Mouse (Mus musculus): ENCODE results near the gene Foxc2.

Gene Foxc2

DNA sequence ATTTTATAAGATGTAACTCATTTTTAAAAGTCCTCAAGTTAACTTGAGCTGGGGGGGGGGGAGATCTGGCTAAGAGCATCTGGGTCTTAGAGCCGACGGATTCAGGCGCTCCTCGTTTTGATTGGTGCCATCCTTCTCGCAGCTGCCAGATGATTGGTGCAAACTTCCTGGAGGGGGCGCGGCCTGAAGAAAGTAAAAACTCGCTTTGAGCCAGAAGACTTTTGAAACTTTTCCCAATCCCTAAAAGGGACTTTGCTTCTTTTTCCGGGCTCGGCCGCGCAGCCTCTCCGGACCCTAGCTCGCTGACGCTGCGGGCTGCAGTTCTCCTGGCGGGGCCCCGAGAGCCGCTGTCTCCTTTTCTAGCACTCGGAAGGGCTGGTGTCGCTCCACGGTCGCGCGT lies at the start of gene Foxc2:
TSS of gene Foxc2 (plus strand) at position 224 of the 400 bp plus-strand sequence.
- WGBS, result 3% methylated on average over 25 of the region's 25 CpGs

GRCm38 (mm10) chr8:121071454-121071853 lies 44.5 kb upstream of the Foxc2 start:
- WGBS, result 9% methylated on average over 12 of the region's 12 CpGs

GRCm38 (mm10) chr8:121072406-121073130 lies 43.4 kb upstream of the Foxc2 start:
- WGBS, result 30% methylated on average over 11 of the region's 11 CpGs

DNA sequence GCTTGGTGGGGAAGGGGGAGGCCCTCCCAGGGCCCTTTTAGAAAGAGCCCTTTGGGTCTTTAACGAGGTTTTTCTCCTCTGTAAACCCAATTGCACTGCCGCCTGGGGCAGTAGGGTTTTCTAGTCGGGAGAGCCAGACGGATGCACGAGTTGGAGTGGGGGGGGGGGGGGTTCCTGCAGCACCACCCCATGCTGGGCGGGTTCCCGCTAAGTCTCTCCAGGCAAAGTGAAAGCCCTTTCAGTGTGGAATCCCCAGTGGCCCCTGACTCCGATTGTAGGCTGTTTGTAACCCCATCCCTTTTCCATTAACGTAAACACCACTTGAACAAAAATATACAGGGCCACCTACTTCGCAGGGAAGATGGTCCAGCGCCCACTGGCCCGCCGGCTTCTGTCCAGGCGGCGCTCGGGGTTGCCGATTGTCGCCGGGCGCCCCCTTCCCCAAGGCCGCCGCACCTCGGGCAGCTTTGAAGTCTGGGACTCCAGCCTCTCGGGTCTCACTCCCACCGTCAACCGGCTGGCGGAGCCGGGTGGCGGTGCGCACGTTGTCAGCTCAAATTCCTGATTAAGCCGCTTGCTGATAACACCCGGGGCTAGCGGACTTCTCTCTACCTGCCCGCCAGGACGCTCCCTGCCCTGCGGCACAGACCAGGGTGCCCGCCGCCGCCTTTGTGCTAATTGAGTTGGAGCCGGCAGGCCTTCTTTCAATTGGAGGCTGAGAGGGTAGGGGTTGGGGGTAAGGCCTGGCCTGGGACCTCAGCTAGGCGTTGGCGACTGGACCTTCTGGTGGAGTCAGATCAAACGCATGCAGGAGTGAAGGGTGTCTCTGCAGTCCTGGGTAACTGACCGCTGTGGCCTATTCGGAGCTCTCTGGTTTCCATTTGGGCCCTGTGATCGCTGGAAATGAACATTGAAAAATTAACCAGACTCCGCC lies 42.5 kb upstream of the Foxc2 start:
- 6% methylated on average over 48 of the region's 48 CpGs for WGBS

GRCm38 (mm10) chr8:121074108-121074847 lies 41.7 kb upstream of the Foxc2 start:
- WGBS, result 18% methylated on average over 15 of the region's 15 CpGs

DNA sequence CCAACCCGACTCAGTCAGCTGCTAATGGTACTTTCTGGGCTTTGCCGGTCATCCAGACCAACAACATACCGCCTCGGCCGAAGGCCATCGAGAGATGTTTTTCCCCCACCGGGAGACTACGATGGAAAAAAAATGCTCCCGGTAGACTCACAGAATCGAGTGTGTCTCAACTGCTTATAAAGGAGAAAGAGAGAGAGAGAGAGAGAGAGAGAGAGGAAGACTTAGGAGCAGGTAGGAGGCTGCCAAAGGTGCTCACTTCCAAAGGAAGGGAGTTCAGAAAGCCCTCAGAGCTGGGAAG lies 41.2 kb upstream of the Foxc2 start:
- WGBS, result 5% methylated on average over 10 of the region's 10 CpGs

DNA sequence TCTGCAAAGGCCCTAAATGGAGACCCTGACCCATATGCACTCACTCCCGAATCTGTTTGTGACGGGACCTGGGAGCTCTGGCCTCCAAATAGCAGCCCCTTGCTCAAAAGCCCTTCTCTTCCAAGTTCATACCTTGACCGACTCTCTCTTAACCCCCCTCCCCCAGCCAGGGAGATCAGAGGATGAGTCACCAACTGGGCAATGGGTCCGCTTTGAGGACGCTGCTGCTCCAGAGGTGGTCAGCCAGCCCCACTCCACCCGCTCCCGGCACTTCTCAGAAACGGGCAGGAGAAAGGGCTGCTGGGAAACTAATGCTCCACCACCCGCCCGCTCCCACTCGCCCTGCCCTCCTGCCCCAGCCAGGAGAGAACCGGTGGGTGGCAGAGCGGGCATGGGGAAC lies 40.0 kb upstream of the Foxc2 start:
- 13% methylated on average over 13 of the region's 13 CpGs for WGBS

GRCm38 (mm10) chr8:121076555-121076954 lies 39.4 kb upstream of the Foxc2 start:
- WGBS, result 15% methylated on average over 7 of the region's 7 CpGs

DNA sequence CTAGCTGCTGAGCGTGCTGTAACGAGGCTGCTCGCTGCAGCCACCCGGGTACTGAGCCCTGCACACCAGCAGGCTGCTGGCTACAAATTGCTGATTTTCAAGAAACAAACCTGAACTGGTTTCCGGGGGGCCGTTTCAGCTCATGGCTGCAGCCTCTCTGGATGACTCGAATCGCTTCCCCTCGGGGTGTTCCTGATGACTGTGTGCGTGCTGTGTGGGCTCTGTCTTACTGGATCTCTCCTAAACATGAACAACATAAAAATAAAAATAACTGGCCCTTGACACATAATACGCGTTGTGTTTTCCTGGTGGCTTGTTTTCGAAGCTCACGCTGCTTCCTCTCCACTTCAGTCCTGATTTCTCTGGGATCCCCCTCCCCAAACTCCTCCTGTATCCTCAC lies 37.2 kb upstream of the Foxc2 start:
- WGBS, result 17% methylated on average over 14 of the region's 14 CpGs

- 11% methylated on average over 7 of the region's 7 CpGs for WGBS
Observed at GRCm38 (mm10) chr8:121079201-121079600, 36.8 kb upstream of the Foxc2 start.

GRCm38 (mm10) chr8:121079944-121080343 lies 36.0 kb upstream of the Foxc2 start:
- 20% methylated on average over 12 of the region's 12 CpGs for WGBS

DNA sequence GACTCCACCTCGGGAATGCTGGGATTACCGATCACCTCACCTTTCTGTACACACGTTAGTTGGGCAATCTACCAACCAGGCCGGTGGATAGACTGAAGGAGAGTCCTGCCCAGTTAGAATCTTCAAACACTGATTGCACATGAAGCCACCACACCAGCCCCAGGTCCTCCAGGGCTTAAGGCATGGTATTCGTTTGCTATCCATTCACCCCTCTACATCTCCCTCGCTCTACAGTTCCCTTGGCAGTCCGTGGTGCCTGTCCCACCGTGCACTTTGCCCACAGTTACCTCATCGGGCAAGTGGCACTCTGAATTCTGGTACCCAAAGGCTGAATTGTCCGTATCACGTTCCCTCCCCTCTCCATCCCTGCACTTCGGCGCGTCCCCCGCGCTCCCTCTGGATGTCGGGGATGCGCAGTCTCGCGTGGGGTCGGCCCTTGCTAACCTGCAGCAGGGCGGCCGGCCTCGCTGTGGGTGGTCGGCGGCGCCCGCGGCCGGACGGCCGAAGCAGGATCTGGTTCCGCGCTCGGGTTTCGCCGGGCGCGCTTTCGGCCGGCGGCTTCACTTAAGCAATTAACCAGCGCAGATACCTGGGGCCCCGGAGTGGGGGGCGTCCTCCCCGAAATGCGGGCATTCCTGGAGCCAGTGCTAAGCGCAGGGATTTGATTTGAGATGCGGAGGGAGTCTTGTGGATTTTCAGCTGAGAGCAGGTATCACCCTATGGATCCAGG lies 35.4 kb upstream of the Foxc2 start:
- WGBS, result 2% methylated on average over 49 of the region's 49 CpGs

- 12% methylated on average over 7 of the region's 7 CpGs for WGBS
Observed at GRCm38 (mm10) chr8:121081398-121081797, 34.6 kb upstream of the Foxc2 start.

DNA sequence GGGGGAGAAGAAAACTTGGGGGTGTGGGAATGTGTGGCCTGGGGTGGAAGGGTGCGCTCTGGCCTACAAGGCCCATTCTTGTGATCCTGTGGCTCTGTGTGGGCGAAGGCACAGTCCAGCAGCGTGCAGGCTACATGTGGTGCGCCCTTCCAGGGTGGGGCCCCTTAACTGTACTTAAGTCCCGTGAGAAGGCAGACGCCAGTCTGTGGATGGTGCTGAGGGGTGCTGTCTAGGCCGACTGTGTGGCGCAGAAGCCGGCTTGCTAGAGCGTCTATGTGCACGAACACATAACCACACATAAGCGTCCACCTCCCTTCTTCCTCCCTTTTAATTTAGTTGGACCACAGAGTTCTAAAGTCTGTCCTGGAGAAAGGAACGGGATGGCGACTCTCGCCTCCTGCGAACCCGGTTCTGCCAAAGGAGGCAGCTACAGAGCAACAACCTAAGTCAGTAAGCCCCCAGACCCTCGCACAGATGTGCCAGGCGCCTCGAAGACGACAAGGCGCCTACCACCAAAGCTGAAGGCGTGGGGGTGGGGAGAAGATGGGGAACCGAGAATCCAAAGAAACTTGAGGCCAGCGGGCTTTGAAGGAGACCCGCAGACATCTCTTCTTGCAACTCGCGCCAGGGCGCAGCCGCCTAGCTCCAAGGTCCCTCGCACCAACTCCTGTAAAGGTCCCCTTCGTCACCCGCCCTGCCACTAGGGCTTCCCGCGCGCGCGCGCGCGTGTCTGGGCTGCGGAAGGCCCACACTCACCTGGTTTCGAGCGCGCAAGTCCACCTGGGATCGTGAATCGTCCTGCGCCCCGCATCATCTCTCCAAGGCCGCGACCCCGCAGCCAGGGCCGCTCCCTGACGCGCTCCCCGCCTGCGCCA lies 33.5 kb upstream of the Foxc2 start:
- WGBS, result 3% methylated on average over 57 of the region's 57 CpGs

- 1% methylated on average over 89 of the region's 89 CpGs for WGBS
Observed at GRCm38 (mm10) chr8:121083093-121083935, 32.7 kb upstream of the Foxc2 start.

- 1% methylated on average over 20 of the region's 27 CpGs for WGBS
Observed at GRCm38 (mm10) chr8:121083936-121084209, 32.1 kb upstream of the Foxc2 start.

DNA sequence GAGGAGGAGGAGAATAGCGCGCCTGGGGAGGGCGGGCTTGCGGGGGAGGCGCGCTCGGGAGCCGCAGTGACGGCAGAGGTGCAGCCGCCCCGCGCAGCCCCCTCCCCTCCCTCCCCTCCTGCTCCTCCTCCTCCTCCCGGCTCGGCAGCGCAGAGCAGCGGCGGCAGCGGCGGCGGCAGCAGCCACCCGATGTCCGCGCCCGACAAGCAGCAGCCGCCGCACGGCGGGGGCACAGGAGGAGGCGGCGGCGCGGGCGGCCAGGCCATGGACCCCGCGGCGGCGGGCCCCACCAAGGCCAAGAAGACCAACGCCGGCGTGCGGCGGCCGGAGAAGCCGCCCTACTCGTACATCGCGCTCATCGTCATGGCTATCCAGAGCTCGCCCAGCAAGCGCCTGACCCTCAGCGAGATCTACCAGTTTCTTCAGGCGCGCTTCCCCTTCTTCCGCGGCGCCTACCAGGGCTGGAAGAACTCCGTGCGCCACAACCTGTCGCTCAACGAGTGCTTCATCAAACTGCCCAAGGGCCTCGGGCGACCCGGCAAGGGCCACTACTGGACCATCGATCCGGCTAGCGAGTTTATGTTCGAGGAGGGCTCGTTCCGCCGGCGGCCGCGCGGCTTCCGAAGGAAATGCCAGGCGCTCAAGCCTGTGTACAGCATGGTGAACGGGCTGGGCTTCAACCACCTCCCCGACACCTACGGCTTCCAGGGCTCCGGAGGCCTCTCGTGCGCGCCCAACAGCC lies 31.6 kb upstream of the Foxc2 start, which contains the start of gene Foxf1:
TSS of gene Foxf1 (plus strand) at position 177 of the 742 bp plus-strand sequence.
- WGBS, result under 1% methylated on average over 80 of the region's 83 CpGs

DNA sequence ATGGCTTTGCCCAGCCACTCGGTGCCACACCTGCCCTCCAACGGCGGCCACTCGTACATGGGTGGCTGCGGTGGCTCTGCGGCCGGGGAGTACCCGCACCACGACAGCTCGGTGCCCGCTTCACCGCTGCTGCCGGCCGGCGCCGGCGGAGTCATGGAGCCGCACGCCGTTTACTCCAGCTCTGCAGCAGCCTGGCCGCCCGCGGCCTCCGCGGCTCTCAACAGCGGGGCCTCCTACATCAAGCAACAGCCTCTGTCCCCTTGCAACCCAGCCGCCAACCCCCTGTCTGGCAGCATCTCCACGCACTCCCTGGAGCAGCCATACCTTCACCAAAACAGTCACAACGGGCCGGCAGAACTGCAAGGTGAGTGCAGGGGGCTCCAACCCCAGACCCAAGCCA lies 31.0 kb upstream of the Foxc2 start:
- 18% methylated on average over 30 of the region's 30 CpGs for WGBS

- 81% methylated on average over 3 of the region's 3 CpGs for WGBS
Observed at GRCm38 (mm10) chr8:121085561-121085960, 30.4 kb upstream of the Foxc2 start.

Data from cerebral cortex, adult 2 months (tissue).